Comparison of ENCODE assay signal across 17 mouse cellular contexts in the genomic region with DNA sequence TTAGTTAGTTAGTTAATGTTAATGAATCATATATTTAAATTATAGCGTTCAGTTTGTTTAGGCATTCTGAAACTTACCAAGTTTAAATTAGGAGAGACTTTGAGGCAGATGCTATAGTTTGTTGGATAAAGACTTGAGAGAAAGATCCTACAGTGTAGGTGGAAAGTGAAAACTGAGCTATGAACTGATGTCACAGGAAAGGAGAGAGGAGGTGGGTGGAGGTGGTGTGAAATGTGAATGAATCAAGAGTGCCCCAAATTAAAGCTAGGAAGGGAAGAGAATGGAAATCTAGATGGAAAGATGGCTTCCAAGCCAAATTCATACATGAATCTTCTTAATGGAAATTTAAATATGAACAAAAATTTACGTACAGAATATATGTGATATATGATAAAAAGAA.
"Had no signal": no experiment of that assay in that cellular context is flagged by ENCODE, and none has a peak within 500 bp of the region (broad histone marks: within the 10 kb centered on the region; RNA-seq: fewer than 3 reads in every experiment).

No protein-coding gene starts in this region.

- ATAC-seq: liver, embryonic 12.5 days; liver, postnatal 0 days; lung, postnatal 0 days; midbrain, embryonic 13.5 days; midbrain, embryonic 15.5 days; midbrain, embryonic 16.5 days had no signal

- DNase-seq: left cerebral cortex, postnatal 4 days; liver; liver, embryonic 13.5 days; liver, postnatal 0 days; lung, adult 18-20 months; lung, adult 2 months; lung, embryonic 14.5 days; lung, postnatal 10 days; lung, postnatal 14 days; lung, postnatal 36 days; lung, postnatal 4 days; midbrain, embryonic 14.5 days had no signal
